Mouse (Mus musculus): Measurements from ENCODE around the gene Crb3. TPM values are rescaled to one million over a fixed set of nuclear protein-coding genes. Genes with fewer than 3 reads are reported as not detected.

Crb3 gene
- 1 to 10 TPM; 2.1 to 2.9 TPM for polyA plus RNA-seq (2017; shearing (Covaris generic))

DNA sequence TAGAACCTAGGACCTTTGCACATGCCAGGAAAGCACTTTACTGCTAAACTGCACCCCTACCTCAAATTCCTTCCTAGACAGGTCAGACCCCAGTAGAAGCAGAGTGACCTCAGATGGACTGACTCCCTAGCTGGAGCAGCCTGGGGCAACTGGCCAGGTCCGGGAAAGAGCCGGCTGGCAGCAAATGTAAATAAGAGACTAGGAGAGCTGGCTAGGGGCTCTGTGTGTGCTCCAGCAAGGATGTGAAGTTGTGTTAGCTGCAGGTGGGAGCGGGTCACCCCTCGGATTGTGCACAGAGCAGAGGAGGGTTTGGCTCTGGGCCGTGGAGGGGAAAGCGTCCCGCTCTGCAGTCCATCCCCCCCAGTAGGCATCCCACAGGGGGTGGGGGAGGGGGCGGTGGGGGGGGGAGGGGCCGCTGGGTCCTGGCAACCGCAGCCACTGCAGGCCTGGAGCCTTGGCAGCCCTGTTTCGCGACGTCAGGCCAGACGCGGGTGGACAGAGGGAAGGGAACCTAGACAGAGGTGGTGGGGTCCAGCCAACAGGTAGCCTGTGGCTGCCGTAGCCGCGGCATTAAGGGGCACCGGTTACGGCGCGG, at the start of gene Crb3:
TSS of gene Crb3 (plus strand) at position 215 of the 595 bp plus-strand sequence.
- no peak for ATAC-seq

DNA sequence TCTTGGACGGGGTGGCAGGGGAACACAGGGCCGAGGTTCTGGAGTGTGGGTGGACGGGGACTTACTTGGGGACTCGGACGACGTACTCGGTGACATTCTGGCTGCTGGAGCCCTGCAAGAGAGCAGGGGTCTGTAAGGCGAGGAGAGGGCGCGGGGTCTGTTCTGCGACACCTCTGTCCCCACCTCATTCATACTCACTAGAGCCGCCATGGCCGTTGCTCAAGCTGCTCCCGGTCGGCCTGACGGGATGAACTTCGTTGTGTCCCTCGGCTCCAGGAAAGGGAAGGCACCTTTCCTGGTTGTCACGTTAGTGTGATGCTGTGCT, 48.0 kb upstream of the Crb3 start:
- ATAC-seq, result peak; percentile 45

DNA sequence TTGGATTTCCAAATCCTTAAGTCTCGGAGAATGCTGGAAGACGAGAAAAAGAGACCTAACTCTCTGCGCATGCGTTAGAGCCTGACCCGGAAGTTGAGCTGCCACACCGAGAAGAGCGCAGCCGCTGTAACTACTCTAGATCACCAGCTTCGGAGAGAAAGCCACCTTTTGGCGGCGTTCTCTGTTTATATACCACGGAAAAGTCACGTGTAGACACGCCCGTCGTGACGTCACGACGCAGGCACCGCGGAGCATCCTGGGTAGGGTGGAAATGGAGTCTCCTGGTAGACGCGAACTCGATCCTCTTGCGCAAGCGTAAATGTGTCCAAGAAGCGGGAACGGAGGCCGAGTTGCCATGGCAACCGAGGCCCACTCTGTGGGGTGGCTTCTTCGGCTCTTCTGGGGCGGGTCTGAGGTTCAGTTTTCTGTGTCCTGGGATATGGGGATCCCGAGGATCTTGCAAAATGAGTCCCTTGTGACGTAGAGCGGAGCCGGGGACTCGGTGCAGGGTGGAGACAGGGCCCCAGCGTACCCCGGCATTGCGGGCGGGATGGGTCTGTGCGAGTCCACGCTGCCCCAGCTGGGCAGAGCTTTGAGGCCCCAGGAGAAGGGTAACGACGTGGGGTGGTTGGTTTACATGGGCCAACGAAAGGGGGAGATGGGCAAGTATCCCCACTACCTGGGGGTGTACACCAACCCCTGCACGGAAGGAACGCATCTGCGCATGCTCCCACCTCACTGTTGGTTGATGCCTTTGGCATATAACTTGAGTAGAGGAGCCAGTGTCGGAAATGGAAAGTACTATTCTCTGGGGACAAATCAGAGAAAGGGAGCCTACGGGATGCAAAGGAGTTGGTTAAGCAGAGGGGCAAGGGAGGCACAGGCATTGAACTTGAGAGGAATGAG, 47.4 kb upstream of the Crb3 start, which contains the start of the genes Gtf2f1 and Gm17949:
TSS of gene Gtf2f1 (minus strand) at position 53 of the 906 bp plus-strand sequence.
TSS of gene Gm17949 (plus strand) at position 234 of the 906 bp plus-strand sequence.
- ATAC-seq, result peak; percentile 91

DNA sequence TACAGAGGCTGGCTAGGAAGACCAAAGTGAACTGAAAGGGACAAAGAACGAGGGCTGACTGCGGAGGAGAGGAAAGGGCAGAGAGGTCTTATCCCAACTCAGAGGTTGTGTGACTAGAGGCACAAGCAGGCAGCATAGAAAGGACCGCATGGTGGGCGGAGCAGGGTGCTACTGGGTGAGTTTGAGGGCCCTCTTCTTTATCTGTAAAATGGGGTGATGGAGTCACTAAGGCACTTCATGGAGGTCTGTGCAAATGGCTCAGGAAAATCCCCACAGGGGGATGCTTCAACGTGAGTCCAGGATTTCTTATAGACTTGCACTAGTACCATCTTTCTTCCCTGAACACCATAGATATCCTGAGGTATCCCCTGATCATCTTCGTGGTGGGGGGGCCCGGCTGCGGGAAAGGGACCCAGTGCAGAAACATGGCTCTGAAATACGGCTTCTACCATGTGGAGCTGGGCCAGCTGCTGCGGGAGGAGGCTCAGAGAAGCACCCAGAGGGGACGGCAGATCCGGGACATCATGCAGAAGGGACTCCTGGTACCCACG, 46.6 kb upstream of the Crb3 start:
- no peak for ATAC-seq

DNA sequence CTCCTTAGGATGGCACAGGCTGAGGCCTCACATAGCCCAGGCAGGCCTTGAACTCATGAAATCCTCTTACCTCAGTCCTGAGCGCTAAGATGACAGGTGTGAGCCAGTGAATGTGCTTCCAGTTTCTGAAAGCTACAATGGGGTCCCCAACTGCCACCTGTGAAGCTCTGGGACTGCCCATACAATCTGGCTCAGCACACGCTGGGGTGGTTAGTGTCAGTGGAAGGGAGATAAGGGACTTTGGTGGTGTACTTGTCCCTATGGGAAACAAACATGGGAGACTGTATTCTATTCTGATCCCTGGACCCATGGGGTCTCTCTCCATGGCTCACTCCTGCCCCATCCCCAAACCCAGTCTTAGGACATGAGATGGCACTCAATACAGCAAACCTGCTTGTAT, 39.2 kb upstream of the Crb3 start:
- no peak for ATAC-seq

DNA sequence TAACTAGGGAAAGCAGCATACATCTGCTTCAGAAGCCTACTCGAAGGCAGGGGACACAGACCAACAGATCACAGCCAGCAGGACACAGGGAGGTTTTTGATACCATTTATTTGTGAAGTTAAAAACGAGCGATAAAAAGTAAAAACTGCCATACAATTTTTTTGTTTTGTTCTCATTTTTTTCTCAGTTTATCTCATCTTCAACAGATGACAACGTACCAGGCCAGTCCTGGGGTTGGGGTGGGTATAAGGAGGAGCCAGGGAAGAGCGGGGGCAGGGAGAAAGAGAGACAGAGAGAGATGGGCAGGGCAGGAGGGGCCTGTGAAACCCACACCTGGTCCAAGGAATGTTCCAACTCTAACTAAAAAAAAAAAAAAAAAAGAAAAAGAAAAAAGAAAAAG, 37.9 kb upstream of the Crb3 start:
- no peak for ATAC-seq

DNA sequence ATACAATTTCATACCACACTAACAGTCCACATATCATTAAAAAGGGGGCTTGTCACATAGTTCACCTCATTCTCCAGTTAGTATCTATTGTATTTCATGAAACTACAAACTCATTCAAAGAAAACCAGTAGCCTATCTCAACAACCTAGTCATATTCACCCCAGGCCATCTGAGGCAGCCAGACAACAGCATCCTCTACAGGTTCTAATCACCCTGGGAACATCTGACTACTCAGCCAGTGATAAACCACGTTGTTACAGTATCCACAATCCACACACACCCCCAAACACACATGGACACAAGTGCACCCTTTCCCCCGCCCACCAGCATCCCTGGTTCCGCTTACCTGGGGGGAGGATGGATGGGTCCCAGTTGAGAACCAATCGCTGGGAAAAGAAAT, 31.4 kb upstream of the Crb3 start:
- ATAC-seq, result no peak

DNA sequence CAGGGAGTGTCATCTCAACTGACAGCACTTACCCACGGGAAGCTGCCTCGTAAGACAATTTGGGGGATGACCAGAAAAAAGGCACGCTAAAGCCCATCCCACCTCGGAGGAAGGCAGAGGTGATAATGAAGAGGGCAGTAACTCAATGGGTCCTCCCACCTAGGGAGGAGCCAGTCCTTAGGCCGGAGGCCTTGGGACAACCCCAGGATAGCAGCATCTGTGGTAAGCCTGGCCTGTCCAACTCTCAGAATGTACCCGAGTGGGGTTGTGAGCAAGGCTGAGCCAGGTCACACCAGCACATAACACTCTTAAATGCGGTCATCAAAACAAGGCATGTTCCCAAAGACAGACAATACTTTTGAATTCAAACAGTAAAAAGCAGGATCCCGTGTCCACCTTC, 29.2 kb upstream of the Crb3 start:
- no peak for ATAC-seq

DNA sequence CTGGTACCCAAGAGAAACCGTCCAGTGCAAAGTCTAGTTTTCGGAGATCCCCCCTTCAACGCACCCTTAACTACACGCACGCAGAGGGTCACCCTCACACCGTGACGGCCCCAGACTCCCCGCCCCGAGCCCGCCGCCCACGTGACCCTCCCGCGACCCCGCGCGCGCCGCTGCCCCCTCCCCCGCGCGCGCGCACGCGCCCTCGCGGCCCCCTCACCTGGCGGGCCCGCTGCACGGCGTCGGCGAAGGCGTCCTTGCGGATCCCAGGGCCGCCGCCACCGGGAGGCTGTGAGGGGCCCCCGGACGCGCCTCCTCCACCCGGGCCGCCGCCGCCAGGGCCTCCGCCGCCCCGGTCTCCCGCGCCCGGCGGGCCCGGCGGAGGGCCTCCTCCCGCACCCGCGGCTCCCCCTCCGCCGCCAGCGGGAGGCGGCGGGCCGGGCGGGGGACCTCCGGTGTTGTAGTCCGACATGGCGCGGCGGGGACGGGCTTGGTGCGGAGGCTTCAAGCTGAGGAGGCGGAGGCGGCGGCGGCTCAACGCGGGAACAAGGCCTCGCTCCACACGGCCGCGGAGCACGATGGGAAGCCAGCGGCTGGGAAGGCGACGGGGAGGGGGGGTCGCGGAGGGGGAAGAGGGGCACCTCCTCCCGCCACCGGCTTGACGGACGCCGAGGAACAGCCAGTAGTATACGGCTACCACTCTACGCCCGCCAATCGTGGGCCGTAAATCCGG, 27.8 kb upstream of the Crb3 start, which contains the start of gene Khsrp:
TSS of gene Khsrp (minus strand) at position 592 of the 730 bp plus-strand sequence.
- no peak for ATAC-seq

DNA sequence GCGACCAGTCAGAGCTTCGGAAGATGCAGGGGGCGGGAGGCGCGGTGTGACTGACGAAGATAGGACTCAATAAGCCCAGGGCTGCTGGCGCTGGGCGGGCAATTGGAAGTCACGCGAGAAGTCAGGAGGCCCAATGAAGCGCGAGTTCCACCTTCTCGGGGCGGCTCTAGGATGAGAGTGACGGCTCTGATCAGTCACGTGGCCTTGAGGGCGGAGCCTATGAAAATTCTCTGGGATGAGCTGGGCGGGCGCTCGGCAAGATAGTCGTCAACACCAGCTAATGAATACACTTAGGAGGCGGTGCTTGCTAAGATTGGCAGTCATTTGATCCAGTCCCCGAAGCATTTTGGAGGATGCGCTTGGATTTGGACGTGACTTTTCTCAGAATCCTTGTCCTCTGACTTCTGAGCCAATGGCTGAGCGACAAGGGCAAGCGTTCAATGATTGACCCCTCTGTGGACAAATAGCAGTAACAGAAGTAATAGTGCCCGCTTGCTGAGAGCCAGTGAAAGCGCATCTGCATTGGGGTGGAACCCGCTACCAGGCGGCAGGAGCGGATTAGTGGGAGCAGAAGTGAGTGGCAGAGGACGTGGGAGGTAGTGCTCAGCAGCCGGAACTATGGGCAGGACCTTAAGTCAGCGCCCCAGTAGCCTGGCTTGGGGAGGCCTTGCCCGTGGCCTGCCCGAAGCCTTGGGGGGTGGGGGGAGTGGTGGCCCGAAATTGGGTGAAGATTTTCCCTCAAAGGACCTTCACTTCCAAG, 27.1 kb upstream of the Crb3 start:
- ATAC-seq, result peak; percentile 85

DNA sequence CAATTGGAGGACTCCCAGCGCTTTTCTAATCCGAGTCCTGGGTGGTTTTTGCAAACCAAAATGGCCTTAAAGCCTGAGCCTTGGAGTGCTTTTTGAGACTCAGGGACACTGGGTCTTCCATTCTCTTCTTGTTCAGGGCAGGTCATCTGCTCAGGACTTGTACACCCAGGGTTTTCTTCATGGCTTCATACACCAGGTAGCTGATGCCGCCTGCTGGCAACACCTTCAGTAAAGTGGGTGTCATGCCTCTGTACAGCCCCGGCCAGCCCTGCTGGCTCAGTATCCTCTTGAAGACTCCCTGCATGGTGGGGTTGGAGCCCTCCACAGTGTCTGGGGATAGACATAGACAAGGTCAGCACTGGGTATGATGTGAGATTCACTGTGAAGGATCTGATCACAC, 26.1 kb upstream of the Crb3 start:
- no peak for ATAC-seq

DNA sequence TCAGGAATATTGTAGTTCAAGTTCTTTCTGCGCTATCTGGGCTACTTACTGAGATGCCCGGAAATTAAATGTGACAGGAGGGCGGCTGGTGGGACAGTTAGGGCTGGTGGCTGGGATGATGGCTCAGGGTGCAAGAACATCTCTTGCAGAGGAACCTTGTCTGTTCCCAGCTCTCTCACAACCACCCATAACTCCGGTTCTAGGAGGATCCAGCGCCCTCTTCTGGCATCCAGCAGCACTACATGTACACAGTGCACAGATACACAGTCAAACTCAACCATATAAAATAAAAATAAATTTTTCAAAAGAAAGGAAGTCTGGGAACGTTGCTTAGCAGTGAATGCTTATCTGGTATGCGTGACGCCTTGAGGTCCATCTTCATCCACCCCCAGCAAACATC, 19.9 kb upstream of the Crb3 start:
- no peak for ATAC-seq

DNA sequence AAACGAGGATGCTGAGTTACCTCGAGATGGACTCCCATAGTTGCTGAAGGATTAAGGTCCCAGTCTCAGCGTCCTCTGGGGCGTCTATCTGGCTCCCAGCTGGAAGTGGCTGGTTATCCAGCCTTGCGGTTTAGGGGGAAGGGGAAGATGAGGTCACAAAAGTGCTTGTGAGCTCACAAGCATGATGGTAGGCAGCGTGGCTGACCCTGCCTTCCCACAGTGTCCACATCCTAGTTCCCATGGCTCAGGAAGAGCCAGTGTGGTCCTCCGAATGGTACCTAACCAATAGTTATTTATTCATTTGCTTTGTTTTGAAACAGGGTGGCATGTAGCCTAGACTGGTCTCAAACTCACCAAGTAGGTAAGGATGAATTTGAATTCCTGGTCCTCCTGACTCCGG, 17.4 kb upstream of the Crb3 start, which contains the start of gene Slc25a41:
TSS of gene Slc25a41 (minus strand) at position 101 of the 400 bp plus-strand sequence.
- no peak for ATAC-seq

DNA sequence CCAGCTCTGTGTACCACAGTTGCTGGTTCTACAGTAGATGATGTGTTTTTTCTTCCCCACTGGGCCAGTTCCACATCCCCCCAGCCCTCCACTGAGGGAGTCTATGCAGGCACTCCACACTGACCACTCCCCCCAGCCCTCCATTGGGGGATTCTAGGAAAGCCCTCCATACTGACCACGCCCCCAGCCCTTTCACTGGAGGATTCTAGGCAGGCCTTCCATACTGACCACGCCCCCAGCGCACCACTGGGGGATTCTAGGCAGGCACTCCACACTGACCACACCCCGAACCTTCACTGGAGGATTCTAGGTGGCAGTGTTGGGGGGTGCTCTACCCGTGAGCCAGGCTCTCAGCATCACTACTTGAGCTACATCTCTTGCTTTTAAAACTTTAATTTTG, 11.5 kb upstream of the Crb3 start:
- no peak for ATAC-seq

DNA sequence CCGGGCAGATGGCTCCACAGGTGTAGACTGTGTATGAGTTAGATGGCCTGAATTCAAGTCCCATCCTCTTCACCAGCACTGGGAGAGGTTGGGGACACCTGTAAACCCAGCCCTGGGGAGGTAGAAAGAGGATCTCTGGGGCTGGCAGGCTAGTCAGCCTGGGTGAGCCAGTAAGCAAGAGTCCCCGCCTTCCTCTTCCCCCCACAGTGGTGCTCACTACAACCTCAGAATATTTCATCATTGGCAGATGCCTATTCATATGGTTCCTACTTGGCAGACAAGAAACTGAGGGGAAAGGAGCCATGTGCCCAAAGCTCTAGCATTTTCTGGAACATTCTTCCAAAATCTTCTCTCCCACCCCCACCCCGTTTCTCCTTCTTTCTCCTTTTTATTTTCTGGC, 10.1 kb upstream of the Crb3 start:
- ATAC-seq, result no peak

DNA sequence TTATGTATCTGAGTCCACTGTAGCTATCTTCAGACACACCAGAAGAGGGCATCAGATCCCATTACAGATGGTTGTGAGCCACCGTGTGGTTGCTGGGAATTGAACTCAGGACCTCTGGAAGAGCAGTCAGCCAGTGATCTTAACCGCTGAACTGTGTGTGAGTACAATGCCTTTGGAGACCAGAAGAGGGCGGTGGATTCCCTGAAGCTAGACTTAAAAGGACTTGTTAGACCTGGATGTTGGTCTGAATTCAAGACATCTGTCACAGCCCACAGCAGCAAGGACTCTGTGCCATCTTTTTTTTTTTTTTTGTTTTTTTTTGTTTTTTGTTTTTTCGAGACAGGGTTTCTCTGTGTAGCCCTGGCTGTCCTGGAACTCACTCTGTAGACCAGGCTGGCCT, 7.2 kb upstream of the Crb3 start:
- ATAC-seq, result peak; percentile 85

DNA sequence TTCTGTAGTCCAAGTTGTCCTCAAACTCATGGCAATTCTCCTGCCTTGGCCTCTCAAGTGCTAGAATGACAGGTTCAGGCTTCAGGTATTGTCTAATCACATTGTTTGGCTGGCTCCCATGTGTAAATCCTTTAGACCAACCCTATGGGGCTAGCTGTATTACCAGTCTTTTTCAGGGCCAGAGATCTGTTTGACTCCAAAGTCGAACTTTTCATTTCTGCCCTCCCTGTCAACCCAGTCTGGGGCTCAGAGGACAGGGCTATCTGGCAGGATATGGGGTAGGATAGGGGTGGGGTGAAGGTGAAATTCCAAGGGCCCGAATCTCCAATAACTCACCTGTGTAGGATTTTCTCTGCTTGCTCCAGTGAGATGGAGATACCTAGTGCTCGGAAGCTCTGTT, 2.7 kb upstream of the Crb3 start:
- no peak for ATAC-seq

DNA sequence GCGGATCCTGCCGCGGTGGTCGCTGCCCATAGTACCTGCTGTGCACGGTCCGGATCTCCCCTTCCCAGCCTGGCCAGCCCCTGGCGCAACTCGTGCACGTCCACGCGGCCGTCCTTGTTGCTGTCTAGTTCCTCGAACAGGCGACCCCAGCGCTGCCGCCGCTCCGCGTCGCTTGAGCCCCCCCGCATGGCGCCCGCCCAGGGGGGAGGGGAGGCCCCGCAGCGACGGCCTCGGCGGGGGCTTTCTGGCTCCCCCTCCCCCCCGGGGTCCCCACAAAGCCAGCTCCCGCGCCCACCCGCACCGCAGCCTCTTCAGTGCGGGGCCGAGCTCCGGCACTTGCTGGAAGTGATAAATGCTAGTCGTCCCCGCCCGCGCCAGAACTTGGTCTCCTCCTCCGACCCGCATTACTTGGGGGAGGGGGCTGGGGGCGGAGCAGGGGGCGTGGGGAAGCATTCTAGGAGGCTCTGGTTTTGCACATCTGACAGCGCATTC, 627 bp downstream of the Crb3 start, which contains the start of gene Slc25a23:
TSS of gene Slc25a23 (minus strand) at position 378 of the 492 bp plus-strand sequence.
- ATAC-seq, result no peak

DNA sequence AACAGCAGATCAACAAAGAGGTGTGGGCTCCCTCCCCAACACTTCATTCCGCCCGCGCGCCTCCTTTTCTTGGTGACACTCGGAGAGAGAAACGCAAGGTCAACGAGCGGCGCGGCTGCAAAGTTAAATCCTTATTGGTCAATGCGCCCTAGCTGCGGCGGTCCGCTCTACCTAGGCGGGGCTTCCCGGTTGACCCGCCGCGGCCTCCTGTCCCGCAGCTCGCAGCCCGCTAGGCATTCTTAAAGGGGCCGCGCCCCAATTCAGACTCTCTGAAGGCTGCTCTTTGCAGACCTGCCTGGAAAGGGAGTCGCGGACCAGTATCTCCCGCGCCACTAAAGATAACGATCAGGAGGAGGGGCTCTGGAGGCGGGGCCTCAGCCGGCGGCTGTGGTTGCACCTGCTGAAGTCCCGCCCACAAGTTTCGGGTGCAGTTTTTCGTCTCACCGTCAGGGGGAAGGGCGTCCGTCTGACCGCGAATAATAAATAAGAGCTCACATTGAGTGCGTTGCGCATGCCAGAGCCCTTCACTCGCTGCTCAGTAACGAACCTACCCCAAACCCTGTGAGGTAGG, 1.4 kb downstream of the Crb3 start:
- ATAC-seq, result peak; percentile 86

DNA sequence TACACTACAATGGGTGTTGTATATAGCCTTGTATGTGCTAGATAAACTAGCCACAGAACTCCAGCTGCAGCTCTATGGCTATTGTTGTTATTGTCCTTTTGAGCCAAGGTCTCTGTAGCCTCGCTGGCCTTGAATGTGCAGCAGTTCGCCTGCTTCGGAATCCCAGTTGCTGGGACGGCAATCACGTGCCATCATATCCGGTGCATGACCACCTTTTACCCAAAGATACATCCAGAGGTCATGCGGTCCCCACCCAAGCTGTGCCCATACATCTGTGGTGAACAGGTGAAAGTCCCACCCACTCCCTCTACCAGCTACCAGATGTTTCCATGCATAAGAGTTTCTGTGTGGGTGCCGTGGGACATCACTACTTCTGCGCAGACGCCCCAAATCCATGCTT, 2.2 kb downstream of the Crb3 start:
- peak; percentile 13 for ATAC-seq

DNA sequence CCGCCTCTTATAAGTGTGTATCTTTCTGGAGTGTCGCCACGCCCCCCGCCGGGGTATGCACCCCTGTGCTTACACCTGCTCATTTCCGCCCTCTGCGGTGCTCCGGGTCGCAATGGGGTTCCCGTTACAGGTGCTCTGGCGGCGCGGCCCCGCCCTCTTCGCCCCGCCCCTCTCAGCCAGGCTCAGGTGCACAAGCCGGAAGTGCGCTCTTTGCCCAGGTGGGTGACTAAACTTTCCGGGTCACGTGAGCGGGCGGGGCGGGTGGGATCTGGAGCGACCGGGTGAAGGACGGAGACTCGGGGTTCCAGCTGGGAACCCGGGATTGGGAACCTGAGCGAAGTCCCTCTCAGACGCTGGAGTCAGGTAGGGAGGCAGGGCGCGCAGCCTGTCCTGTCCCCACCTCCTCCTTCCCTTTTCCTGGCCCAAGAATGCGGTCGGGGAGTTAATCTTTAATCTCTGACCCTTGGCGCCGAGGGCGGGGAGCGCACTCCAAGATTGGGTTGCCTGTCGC, 3.2 kb downstream of the Crb3 start:
- no peak for ATAC-seq
